15 mouse cellular contexts compared by ENCODE assay signal in the genomic region with DNA sequence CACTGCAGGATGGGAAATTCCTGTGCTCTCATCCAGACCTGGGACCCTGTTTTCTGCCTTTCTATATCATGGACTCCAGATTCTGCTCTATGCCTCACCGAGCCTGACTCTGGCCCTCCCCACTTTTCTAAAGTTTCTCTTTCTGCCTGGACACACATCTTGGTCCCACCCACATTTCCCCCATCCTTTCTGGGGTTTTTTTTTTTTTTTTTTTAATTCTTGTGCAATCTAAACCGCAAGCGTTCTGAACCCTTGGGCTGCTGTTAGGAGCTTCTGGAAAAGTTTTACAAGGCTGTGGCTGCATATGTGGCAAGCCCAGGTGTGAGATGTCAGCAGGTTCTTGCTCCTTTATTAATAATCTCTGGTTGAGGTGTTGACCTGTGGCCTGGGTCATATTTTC.
"Had no signal": no experiment of that assay in that cellular context is flagged by ENCODE, and none has a peak within 500 bp of the region (broad histone marks: within the 10 kb centered on the region; RNA-seq: fewer than 3 reads in every experiment).

No protein-coding gene starts in this region.

- H3K36me3 ChIP-seq: limb, embryonic 15.5 days; liver, embryonic 12.5 days; midbrain, embryonic 10.5 days; midbrain, embryonic 15.5 days; neural tube, embryonic 13.5 days had no signal

- DNase-seq: kidney, adult 11 months; kidney, postnatal 14 days; left cerebral cortex, postnatal 4 days; lung, embryonic 14.5 days; lung, postnatal 14 days; retina, postnatal 1 day; right cerebral cortex, postnatal 4 days; spleen, adult 18-20 months; thymus, adult 18-20 months; thymus, postnatal 14 days had no signal

- H3K4me3 ChIP-seq: limb, embryonic 15.5 days; liver, embryonic 12.5 days; midbrain, embryonic 10.5 days; midbrain, embryonic 15.5 days; neural tube, embryonic 13.5 days had no signal

- H3K9me3 ChIP-seq: limb, embryonic 15.5 days; liver, embryonic 12.5 days; midbrain, embryonic 10.5 days; midbrain, embryonic 15.5 days; neural tube, embryonic 13.5 days had no signal

- H3K27ac ChIP-seq: limb, embryonic 15.5 days; liver, embryonic 12.5 days; midbrain, embryonic 10.5 days; midbrain, embryonic 15.5 days; neural tube, embryonic 13.5 days had no signal

- H3K4me2 ChIP-seq: limb, embryonic 15.5 days; liver, embryonic 12.5 days; lung, embryonic 14.5 days; midbrain, embryonic 15.5 days; neural tube, embryonic 13.5 days had no signal

- ATAC-seq: liver, embryonic 12.5 days; midbrain, embryonic 15.5 days had no signal

- H3K9ac ChIP-seq: limb, embryonic 15.5 days; liver, embryonic 12.5 days; lung, embryonic 14.5 days; midbrain, embryonic 15.5 days; neural tube, embryonic 13.5 days had no signal
